Comparison of ENCODE assay signal across 8 mouse cellular contexts in the genomic region with DNA sequence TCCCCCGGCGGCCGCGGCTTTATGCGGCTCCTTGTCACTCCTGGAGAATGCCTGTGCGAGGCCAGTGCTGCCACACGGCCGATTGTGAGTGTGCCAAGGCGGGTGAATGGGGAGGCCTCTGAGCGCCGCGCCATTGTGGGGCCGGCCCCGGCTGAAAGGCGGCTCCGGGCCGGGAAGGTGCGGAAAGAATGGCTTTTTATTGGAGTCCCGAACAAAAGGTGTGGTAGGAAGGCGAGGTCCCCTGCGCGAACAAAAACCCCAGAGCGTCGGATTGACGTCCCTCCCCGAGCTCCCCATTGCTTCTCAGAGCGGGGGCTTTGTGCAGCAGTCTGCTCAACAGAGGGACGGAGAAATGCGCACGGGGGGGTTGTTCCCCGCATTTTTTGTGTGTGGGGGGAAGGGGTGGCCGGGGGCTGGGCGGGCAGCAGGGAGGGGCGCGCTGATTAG. TPM values are rescaled to one million over a fixed set of nuclear protein-coding genes. Genes with fewer than 3 reads are reported as not detected.
DNase-seq lines count a peak whose midpoint lies in the region; ATAC-seq and TF ChIP-seq lines count a peak whose summit lies in the region.

No protein-coding gene starts in this region.

- no peaks in the 10 kb centered on the region for H3K9me3 ChIP-seq in lung, postnatal 0 days (ENCODE audit: low read length)
- H3K9me3 ChIP-seq in embryonic facial prominence, embryonic 14.5 days (ENCODE audit: control insufficient read depth, low read length): no peaks in the 10 kb centered on the region
- no peaks in the 10 kb centered on the region for H3K9me3 ChIP-seq in intestine, embryonic 15.5 days

- H3K27ac ChIP-seq in lung, postnatal 0 days (ENCODE audit: low read length): no peak overlapping the region
- H3K27ac ChIP-seq in embryonic facial prominence, embryonic 14.5 days (replicated peaks; ENCODE audit: low read depth, low read length): no peak overlapping the region
- peak overlapping the region; percentile 68 for H3K27ac ChIP-seq in intestine, embryonic 15.5 days
- peak overlapping the region; percentile 65 for H3K27ac ChIP-seq in small intestine, adult 2 months (ENCODE audit: insufficient read depth, low read depth, low read length)

- no peak for TF ChIP-seq POLR2A in small intestine, adult 2 months (IDR thresholded peaks at IDR 0.05; ENCODE audit: low read depth, low read length)

- H3K4me2 ChIP-seq in lung, postnatal 0 days (replicated peaks; ENCODE audit: low read depth, low read length): peak overlapping the region; percentile 32
- H3K4me2 ChIP-seq in embryonic facial prominence, embryonic 14.5 days (ENCODE audit: low read depth, low read length): peak overlapping the region; percentile 46
- peak overlapping the region; percentile 85 for H3K4me2 ChIP-seq in intestine, embryonic 15.5 days (replicated peaks)

- no peak for DNase-seq in lung, postnatal 0 days (ENCODE audit: low spot score)
- DNase-seq in lung, adult 18-20 months: no peak
- DNase-seq in embryonic facial prominence, embryonic 14.5 days (ENCODE audit: low spot score): no peak
- no peak for DNase-seq in layer of hippocampus, postnatal 25 days (ENCODE audit: extremely low spot score in 1 of 2, low spot score in 1 of 2)
- DNase-seq in thymus, postnatal 14 days: no peak

- H3K9ac ChIP-seq in lung, postnatal 0 days (replicated peaks; ENCODE audit: low read depth): no peak overlapping the region
- peak overlapping the region; percentile 45; the same call in 1 of the 2 replicates for H3K9ac ChIP-seq in embryonic facial prominence, embryonic 14.5 days (ENCODE audit: low read depth, low read length)
- H3K9ac ChIP-seq in intestine, embryonic 15.5 days: peak overlapping the region; percentile 62

- no peak for TF ChIP-seq EP300 in lung, postnatal 0 days (IDR thresholded peaks at IDR 0.05)

- 2% methylated on average over 30 of the region's 35 CpGs for WGBS in lung, postnatal 0 days
- under 1% methylated on average over 33 of the region's 35 CpGs for WGBS in embryonic facial prominence, embryonic 14.5 days
- 1% methylated on average over 35 of the region's 35 CpGs for WGBS in intestine, embryonic 15.5 days
- WGBS in small intestine, adult 2 months: 2% methylated on average over 35 of the region's 35 CpGs

- H3K4me1 ChIP-seq in lung, postnatal 0 days (ENCODE audit: insufficient read depth, low read depth, low read length): peaks cover 21% of the 10 kb centered on the region
- 0 out of 2 replicates have a peak, but pooled peaks cover 3% of the 10 kb centered on the region for H3K4me1 ChIP-seq in embryonic facial prominence, embryonic 14.5 days (ENCODE audit: control insufficient read depth, insufficient read depth, low read length)
- H3K4me1 ChIP-seq in intestine, embryonic 15.5 days (replicated peaks): peaks cover 27% of the 10 kb centered on the region
- H3K4me1 ChIP-seq in small intestine, adult 2 months (ENCODE audit: control insufficient read depth, insufficient read depth, insufficient read length, low read length): peaks cover 17% of the 10 kb centered on the region

- H3K36me3 ChIP-seq in lung, postnatal 0 days (ENCODE audit: insufficient read depth, low read length): no peaks in the 10 kb centered on the region
- H3K36me3 ChIP-seq in embryonic facial prominence, embryonic 14.5 days (ENCODE audit: control insufficient read depth, insufficient read depth, low read length): no peaks in the 10 kb centered on the region
- no peaks in the 10 kb centered on the region for H3K36me3 ChIP-seq in intestine, embryonic 15.5 days
- peaks cover 4% of the 10 kb centered on the region; the same call in 1 of the 2 replicates for H3K36me3 ChIP-seq in small intestine, adult 2 months (ENCODE audit: control insufficient read depth, insufficient read depth, low read length)

- TF ChIP-seq CTCF in lung, postnatal 0 days (IDR thresholded peaks at IDR 0.05): no peak
- TF ChIP-seq CTCF in small intestine, adult 2 months (IDR thresholded peaks at IDR 0.05; ENCODE audit: extremely low read depth, insufficient read length, insufficient replicate concordance, low read depth, low read length): no peak

- H3K4me3 ChIP-seq in lung, postnatal 0 days (ENCODE audit: low read depth, low read length): peak overlapping the region; percentile 27; the same call in 1 of the 2 replicates
- H3K4me3 ChIP-seq in embryonic facial prominence, embryonic 14.5 days (ENCODE audit: low read depth, low read length): peak overlapping the region; percentile 31
- H3K4me3 ChIP-seq in intestine, embryonic 15.5 days (replicated peaks): peak overlapping the region; percentile 52
- peak overlapping the region; percentile 59 for H3K4me3 ChIP-seq in small intestine, adult 2 months (ENCODE audit: low read depth, low read length)

- ATAC-seq in lung, postnatal 0 days: peak; percentile 16; the same call in 1 of the 2 replicates
- ATAC-seq in embryonic facial prominence, embryonic 14.5 days (ENCODE audit: low read depth): peak; percentile 56; the same call in 1 of the 2 replicates
- ATAC-seq in intestine, embryonic 15.5 days: no peak
- no peak for ATAC-seq in inflammation-experienced regulatory T-cells, adult 6 months

- peaks cover 91% of the 10 kb centered on the region for H3K27me3 ChIP-seq in lung, postnatal 0 days (replicated peaks; ENCODE audit: insufficient read depth, low read length)
- H3K27me3 ChIP-seq in embryonic facial prominence, embryonic 14.5 days (replicated peaks; ENCODE audit: control insufficient read depth, insufficient read depth, low read length): peaks cover 99% of the 10 kb centered on the region
- H3K27me3 ChIP-seq in intestine, embryonic 15.5 days (replicated peaks): peaks cover 41% of the 10 kb centered on the region
- peaks cover 86% of the 10 kb centered on the region for H3K27me3 ChIP-seq in small intestine, adult 2 months (ENCODE audit: control insufficient read depth, insufficient read depth, low read length)

RNA-seq across cellular contexts. Expression of gene Nkx2-3, which starts 4.3 kb away (rescaled TPM):
- not detected in 2 replicates for polyA plus RNA-seq in lung, postnatal 0 days (2015; fragmentation: Nextera tagmentation; extraction: Ambion mirVana)
- 2.0 and 2.4 TPM in 2 replicates for polyA plus RNA-seq in embryonic facial prominence, embryonic 14.5 days (2014; fragmentation: Nextera tagmentation; extraction: Ambion mirVana)
- polyA plus RNA-seq in intestine, embryonic 15.5 days (2015; fragmentation: Nextera tagmentation; extraction: Ambion mirVana): 80.9 and 88.1 TPM in 2 replicates
- 12.3 and 24.9 TPM in 2 replicates for polyA plus RNA-seq in small intestine, adult 2 months (2012; rRNA removed)
- total RNA-seq in layer of hippocampus, postnatal 25 days (2021): not detected
- not detected for polyA plus RNA-seq in inflammation-experienced regulatory T-cells, adult 6 months (2017; shearing (Covaris generic))

RNA-seq across cellular contexts. Expression of gene Slc25a28, which starts 58.2 kb away (rescaled TPM):
- polyA plus RNA-seq in lung, postnatal 0 days (2015; fragmentation: Nextera tagmentation; extraction: Ambion mirVana): 11.9 and 13.3 TPM in 2 replicates
- polyA plus RNA-seq in embryonic facial prominence, embryonic 14.5 days (2014; fragmentation: Nextera tagmentation; extraction: Ambion mirVana): 12.1 and 14.2 TPM in 2 replicates
- polyA plus RNA-seq in intestine, embryonic 15.5 days (2015; fragmentation: Nextera tagmentation; extraction: Ambion mirVana): 19.1 and 19.9 TPM in 2 replicates
- 41.0 and 74.2 TPM in 2 replicates for polyA plus RNA-seq in small intestine, adult 2 months (2012; rRNA removed)
- total RNA-seq in layer of hippocampus, postnatal 25 days (2021): 10 to 100 TPM; 38.4 to 44.5 TPM
- 10 to 100 TPM in 2 of 3 experiments, 1 to 10 TPM in 1; 4.6 to 14.1 (median 12.4) TPM for polyA plus RNA-seq in inflammation-experienced regulatory T-cells, adult 6 months (2017; shearing (Covaris generic))

Comparison
In these comparisons a context has a peak if more than half of its experiments do, and no peak if none do; other contexts are left out.
1. ATAC-seq: peak in lung, postnatal 0 days (single experiment) and embryonic facial prominence, embryonic 14.5 days (single experiment); none in intestine, embryonic 15.5 days (single experiment) and inflammation-experienced regulatory T-cells, adult 6 months (single experiment).
2. H3K27ac ChIP-seq: peak in intestine, embryonic 15.5 days (single experiment) and small intestine, adult 2 months (single experiment); none in lung, postnatal 0 days (single experiment) and embryonic facial prominence, embryonic 14.5 days (single experiment).
3. H3K4me2 ChIP-seq: peak in every context shown above with its lines; median percentile 85 in intestine, embryonic 15.5 days; 46 in embryonic facial prominence, embryonic 14.5 days; 32 in lung, postnatal 0 days.
4. Peak in every context shown above with its lines, with median percentiles within 50 percentile points of each other: H3K4me3 ChIP-seq.